ENCODE assay signal across 8 mouse cellular contexts in the genomic region with DNA sequence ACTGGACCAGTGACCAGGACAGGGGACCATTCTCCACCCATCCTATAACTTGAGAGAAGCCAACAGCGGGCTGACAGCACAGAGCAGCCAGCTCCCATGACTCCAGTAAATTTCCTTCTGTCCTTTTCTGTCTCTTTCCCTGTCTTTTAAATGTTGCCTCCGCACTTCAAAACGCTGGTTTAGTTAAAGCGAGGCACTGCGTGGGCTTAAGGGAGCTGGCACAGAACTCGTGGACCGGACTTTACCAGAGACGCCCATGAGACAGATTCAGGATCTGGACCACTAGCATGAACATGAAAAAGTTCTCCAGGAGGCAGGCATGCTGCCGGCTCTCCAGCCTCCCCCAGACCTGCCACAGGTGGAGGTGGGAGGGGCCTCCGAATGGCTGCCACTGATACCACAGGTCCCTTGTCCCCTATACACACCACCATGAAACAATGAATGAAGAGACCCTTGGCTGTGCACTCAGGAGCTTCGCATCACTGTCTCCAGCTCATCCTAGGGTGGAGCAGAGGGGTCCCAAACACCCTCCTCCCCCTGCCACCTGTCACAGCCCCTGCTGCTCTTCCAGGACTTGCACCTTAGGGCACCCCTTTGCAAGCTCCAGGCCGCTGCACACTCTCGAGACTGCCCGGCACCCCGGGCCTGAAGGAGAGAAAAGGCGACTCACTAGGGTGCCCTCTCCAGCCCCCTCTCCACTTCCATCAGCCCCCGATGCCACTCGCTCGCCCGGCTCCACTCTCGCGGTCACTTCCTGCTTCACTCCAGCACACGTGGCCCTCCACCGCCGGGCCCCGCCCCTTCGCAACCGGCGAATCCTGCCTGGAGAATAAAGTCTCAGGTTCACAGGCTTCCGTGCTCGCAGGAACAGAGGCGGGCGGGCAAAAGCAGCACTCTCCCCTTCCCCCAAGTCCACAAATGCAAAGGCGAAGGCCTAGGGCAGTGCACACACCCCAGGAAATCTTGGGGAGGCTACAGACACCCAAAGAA. TPM values are rescaled to one million over a fixed set of nuclear protein-coding genes. Genes with fewer than 3 reads are reported as not detected.
DNase-seq lines count a peak whose midpoint lies in the region; ATAC-seq and TF ChIP-seq lines count a peak whose summit lies in the region.

No protein-coding gene starts in this region.

- ATAC-seq in embryonic facial prominence, embryonic 15.5 days (ENCODE audit: insufficient number of reproducible peaks, low FRiP score, low TSS enrichment, low read depth) = peak; percentile 80
- peak; percentile 85 for ATAC-seq in heart, embryonic 11.5 days (replicated peaks; ENCODE audit: insufficient number of reproducible peaks, low FRiP score, low TSS enrichment)
- ATAC-seq in kidney, embryonic 15.5 days (replicated peaks; ENCODE audit: low FRiP score) = peak; percentile 89

- TF ChIP-seq CTCF in bone marrow macrophage, adult 2 months (IDR thresholded peaks at IDR 0.05; ENCODE audit: low read depth, low read length) = no peak

- H3K4me3 ChIP-seq in bone marrow macrophage, adult 2 months (ENCODE audit: insufficient read depth, low read length) = peak overlapping the region; percentile 74
- H3K4me3 ChIP-seq in embryonic facial prominence, embryonic 15.5 days (replicated peaks) = peak overlapping the region; percentile 62
- peak overlapping the region; percentile 71 for H3K4me3 ChIP-seq in heart, embryonic 11.5 days (ENCODE audit: low read depth, low read length)
- peak overlapping the region; percentile 72 for H3K4me3 ChIP-seq in kidney, embryonic 15.5 days (replicated peaks)

- DNase-seq in B cell, adult 2 months = peak; percentile 73 to 74
- DNase-seq in liver = peak; percentile 83
- peak; percentile 46 to 67 for DNase-seq in monocyte, adult 2 months (ENCODE audit: low read depth in 1 of 2, low spot score in 2 of 2)
- peak; percentile 29 to 45 for DNase-seq in spleen, postnatal 14 days (ENCODE audit: low spot score in 2 of 2)

- no peaks in the 10 kb centered on the region for H3K9me3 ChIP-seq in embryonic facial prominence, embryonic 15.5 days (replicated peaks)
- no peaks in the 10 kb centered on the region for H3K9me3 ChIP-seq in heart, embryonic 11.5 days (replicated peaks; ENCODE audit: control insufficient read depth, low read length)
- no peaks in the 10 kb centered on the region for H3K9me3 ChIP-seq in kidney, embryonic 15.5 days (replicated peaks)

- peak overlapping the region; percentile 93 for H3K4me2 ChIP-seq in embryonic facial prominence, embryonic 15.5 days (replicated peaks)
- H3K4me2 ChIP-seq in heart, embryonic 11.5 days = peak overlapping the region; percentile 98
- peak overlapping the region; percentile 97 for H3K4me2 ChIP-seq in kidney, embryonic 15.5 days

- TF ChIP-seq POLR2A in bone marrow macrophage, adult 2 months (IDR thresholded peaks at IDR 0.05; ENCODE audit: borderline replicate concordance, low read depth, low read length) = no peak

- H3K9ac ChIP-seq in embryonic facial prominence, embryonic 15.5 days = peak overlapping the region; percentile 35
- H3K9ac ChIP-seq in heart, embryonic 11.5 days (ENCODE audit: low read depth, low read length) = peak overlapping the region; percentile 77
- H3K9ac ChIP-seq in kidney, embryonic 15.5 days = peak overlapping the region; percentile 54

- no peak overlapping the region for H3K27ac ChIP-seq in bone marrow macrophage, adult 2 months (ENCODE audit: insufficient read depth, low read depth, low read length)
- no peak overlapping the region for H3K27ac ChIP-seq in embryonic facial prominence, embryonic 15.5 days (replicated peaks)
- no peak overlapping the region for H3K27ac ChIP-seq in heart, embryonic 11.5 days (ENCODE audit: low read depth, low read length)
- H3K27ac ChIP-seq in kidney, embryonic 15.5 days = no peak overlapping the region

- H3K4me1 ChIP-seq in bone marrow macrophage, adult 2 months (ENCODE audit: control insufficient read depth, insufficient read depth, low read length) = peaks cover 14% of the 10 kb centered on the region
- H3K4me1 ChIP-seq in embryonic facial prominence, embryonic 15.5 days = peaks cover 22% of the 10 kb centered on the region
- peaks cover 14% of the 10 kb centered on the region; the same call in 1 of the 2 replicates for H3K4me1 ChIP-seq in heart, embryonic 11.5 days (ENCODE audit: control insufficient read depth, insufficient read depth, low read length)
- H3K4me1 ChIP-seq in kidney, embryonic 15.5 days = peaks cover 12% of the 10 kb centered on the region

- no peaks in the 10 kb centered on the region for H3K27me3 ChIP-seq in embryonic facial prominence, embryonic 15.5 days
- no peaks in the 10 kb centered on the region for H3K27me3 ChIP-seq in heart, embryonic 11.5 days (ENCODE audit: control insufficient read depth, insufficient read depth, low read length)
- H3K27me3 ChIP-seq in kidney, embryonic 15.5 days = peaks cover 3% of the 10 kb centered on the region; the same call in 1 of the 2 replicates

- H3K36me3 ChIP-seq in embryonic facial prominence, embryonic 15.5 days = no peaks in the 10 kb centered on the region
- no peaks in the 10 kb centered on the region for H3K36me3 ChIP-seq in heart, embryonic 11.5 days (ENCODE audit: control insufficient read depth, insufficient read depth, low read length)
- H3K36me3 ChIP-seq in kidney, embryonic 15.5 days = no peaks in the 10 kb centered on the region

- WGBS in embryonic facial prominence, embryonic 15.5 days = 7% methylated on average over 34 of the region's 34 CpGs
- WGBS in heart, embryonic 11.5 days (ENCODE audit: insufficient replicate concordance) = 11% methylated on average over 34 of the region's 34 CpGs
- 8% methylated on average over 34 of the region's 34 CpGs for WGBS in kidney, embryonic 15.5 days

RNA-seq across cellular contexts. Expression of a gene that starts 53.8 kb away (rescaled TPM):
- polyA plus RNA-seq in bone marrow macrophage, adult 2 months (2012; ENCODE audit: insufficient read depth, insufficient read length, missing spikeins) = not detected in 2 replicates
- polyA plus RNA-seq in embryonic facial prominence, embryonic 15.5 days (2015; fragmentation: Nextera tagmentation; extraction: Ambion mirVana) = 1.0 and 1.6 TPM in 2 replicates
- 0.79 and 1.0 TPM in 2 replicates for polyA plus RNA-seq in heart, embryonic 11.5 days (2014; fragmentation: Nextera tagmentation; extraction: Ambion mirVana)
- 0.51 and 1.1 TPM in 2 replicates for polyA plus RNA-seq in kidney, embryonic 15.5 days (2015; fragmentation: Nextera tagmentation; extraction: Ambion mirVana)
